Mouse (Mus musculus): ENCODE data around the gene Yy1.
A peak's percentile ranks its signal among the peaks of the same experiment; 100 is the strongest.

Yy1 gene

DNA sequence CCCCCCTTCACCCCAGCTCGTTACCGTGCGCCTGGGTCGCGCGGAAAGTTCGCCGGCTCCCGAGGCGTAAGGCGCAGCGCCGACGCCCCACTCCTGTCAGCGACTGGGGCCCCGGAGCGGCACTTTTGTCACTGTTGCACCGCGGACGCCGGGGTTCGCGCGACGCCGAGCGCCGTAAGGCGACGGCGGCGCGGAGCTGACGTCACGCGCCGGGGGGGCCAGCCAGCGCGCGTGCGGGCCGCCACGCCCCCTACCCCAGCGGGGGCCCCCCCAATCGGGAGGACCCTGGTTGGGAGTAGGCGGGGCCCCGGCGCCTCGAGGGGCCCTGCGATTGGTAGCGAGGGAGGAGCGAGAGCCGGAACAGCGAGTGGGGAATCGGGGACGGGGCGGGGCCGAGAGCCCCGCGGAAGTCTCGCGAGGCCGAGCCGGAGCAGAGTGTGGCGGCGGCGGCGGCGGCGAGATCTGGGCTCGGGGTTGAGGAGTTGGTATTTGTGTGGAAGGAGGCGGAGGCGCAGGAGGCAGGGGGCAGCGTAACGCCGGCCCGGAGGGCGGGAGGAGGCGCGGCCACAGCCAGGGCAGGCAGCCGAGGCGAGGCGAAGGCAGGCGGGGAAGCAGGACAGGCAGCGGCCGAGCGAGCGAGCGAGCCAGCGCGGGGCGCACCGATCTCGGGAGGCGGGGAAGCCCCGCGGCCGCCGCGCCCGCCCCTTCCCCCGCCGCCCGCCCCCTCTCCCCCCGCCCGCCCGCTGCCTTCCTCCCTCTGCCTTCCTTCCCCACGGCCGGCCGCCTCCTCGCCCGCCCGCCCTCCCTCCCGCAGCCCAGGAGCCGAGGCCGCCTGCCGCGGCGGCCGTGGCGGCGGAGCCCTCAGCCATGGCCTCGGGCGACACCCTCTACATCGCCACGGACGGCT is at the start of gene Yy1:
Gene Yy1, plus strand, starts transcription at position 428 of the 907 bp plus-strand sequence.
- peak; percentile 98 for DNase-seq

DNA sequence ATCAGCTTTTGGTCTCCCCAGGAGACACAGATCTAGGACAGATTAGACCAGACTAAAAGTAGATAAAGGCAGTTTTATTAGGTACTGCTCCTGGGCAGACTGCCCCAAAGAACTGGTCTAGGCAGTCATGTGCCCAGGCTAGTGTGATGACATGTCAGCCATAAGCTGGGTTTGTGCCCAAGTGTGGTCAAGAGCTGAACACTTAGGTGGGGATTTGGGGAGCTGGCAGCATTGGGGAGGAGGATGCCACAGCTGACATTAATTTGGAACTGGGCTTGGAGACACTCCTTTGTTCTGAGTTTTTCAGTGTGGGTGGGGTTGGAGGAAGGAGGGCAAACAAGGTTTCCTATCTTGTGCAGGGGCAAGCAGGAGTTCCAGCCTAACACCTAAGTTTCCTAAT is 46.8 kb upstream of the Yy1 start:
- no peak for DNase-seq

DNA sequence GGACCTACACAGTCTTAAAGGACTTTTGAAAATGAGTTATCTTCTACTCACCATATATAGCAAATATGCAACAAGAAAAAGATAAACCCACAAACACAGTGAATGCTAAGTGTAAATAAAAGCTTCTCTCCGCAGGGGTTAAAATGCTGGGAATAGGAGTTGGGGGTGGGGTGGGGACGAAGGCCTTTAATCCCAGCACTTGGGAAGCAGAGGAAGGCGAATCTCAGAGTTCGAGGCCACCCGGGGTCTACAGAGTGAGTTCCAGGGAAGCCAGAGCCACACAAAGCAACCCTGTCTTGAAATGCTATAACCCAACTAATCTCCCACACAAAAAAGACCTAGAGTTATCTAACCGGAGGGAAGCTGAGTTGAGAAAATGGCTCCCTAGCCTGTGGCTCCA is 43.8 kb upstream of the Yy1 start:
- no peak for DNase-seq

DNA sequence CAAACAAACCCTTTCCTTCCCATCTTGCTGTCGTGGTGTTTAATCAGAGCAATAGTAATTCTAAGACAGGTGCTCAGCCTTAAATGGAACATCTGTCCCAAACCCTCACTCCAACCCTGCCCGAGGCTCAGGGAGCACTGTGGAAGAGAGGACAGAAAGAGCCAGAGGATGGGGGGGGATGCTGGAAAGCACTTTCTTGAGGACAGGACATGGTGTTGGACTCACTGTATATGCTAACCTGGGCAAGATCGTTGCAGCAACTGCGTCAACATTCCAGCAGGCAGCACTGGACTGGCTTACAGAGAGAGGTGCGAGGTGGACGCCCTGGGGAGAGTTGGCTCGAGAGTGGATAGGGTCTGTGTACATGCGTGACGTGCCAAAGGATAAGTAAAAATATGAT is 43.3 kb upstream of the Yy1 start:
- no peak for DNase-seq

DNA sequence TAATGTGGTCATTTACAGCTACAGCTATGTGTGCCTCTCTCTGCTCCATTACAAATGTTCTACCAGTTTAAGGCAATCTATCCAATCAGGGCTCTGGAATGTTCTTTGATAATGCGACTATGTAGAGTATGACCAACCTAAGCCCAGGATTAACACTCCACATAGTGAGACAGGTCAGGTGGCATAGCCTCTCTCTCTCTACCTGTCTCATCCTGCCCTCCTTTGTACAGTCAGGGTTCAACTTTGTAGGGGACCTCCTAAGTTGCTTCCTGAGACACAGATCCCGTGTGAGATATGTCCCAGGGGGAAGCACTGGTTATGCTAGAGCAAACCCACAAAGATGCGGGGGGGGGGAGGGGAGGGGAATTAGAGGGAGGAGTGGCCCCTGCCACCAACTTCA is 42.5 kb upstream of the Yy1 start:
- no peak for DNase-seq

DNA sequence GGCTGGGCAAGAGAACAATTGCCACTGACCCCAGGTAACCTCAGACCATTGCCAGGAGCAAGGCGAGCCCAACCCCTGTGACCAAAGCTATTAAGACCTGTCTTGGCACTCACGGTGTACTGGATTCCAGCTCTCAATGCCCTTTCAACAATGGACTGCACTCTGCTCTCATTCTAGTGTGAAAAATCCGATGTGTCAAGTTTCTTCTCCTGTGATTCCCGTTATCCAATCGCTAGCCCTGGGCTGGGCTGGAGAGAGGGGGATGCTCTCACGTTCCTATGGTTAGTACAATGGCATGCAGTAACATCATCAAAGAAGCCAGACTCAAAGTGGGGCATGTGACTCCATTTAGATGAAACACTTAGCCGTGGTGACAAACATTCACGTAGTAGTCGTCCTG is 41.0 kb upstream of the Yy1 start:
- no peak for DNase-seq

DNA sequence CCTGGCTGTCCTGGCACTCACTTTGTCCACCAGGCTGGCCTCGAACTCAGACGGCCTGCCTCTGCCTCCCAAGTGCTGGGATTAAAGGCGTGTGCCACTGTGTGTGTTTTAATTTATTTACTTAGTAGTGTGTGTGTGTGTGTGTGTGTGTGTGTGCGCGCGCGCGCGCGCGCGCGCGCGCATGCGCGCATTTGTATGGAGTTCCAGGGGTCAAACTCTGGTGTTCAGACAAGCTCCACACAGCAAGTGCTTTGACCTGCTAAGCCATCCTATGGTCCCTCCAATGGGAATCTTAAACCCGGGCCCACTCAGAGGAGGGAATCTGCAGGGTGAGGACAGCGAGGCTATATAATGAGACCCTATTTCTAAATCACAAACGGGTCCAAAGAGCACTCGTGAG is 37.6 kb upstream of the Yy1 start:
- no peak for DNase-seq

DNA sequence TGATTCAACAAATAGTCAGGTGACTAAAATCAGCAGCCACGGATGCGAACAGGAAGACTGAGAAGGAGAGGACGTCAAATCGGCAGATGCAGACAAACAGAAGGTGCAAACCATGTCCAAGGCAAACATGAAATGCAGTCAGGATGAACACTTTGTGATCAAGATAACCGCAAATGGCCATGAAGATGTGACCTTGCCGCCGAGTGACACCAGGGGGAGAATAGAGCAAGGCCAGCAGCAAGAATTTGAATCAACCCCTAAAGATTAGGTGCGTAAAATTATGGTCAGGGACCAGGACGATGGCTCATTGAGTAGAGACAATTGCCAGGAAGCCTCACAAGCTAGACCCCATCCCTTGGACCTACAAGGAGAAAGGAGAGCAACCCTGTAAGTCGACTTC is 36.2 kb upstream of the Yy1 start:
- no peak for DNase-seq

DNA sequence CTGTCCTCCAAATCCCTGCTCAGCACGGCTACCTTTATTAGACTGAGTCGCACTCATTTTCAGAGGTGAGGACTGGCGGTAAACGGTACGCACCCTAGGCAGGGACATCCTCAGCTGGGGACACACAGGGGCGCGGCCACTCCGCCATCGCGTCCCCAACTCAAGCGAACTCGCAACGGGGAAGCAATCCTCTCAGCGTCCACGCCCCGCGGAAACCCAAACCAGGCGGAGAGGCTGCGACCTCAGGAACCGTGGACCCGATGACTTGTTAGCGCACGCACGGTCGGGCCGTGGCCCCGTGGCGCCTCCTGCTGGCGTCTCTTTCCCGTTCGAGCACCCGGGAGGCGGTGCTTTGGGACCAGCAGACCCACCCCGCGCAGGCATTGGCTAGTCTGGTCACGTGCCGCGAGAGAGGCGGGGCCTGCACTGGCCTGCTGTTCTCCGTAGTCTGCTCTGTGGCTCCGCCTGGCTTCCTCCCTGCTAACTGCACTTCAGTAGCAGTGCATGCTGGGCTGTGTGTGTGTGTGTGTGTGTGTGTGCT is 35.0 kb upstream of the Yy1 start:
- peak; percentile 95 to 96 for DNase-seq

DNA sequence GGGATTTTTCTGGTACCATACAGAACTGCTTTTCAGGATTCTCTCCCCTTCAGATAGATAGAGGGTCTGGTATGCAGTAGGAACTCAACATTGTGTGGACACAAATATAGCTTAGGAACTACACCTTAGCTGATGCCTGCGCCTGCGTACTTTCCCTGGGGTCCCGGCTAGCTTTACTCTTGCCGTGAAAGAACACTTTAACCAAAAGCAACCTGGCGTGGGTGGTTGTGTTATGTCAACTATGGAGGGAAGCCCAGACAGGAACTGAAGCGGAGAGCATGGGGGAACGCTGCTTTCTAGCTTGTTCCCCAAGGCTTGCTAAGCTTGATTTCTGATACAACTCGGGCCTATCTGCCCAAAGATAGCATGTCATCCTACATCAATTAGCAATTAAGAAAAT is 34.5 kb upstream of the Yy1 start:
- peak in 1 of 2 experiments; percentile 19 for DNase-seq

DNA sequence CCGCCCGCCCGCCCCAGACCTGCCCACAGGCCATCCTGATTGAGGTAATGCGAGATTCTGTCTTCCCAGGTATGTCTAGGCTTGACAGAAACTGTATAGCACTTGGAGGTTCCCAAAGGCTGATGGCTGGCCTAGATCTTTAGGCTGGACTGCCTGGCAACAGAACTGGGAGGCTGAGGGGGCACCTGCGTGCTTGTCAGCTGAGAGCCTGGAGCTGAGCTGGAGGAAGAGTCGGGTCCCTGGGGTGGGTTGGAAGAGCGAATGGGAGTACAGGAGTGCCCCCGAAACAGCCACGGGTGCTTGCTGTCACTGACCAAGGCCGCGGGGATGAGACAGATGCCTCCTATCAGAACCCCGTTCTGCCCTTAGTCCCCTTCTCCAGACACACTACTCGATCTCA is 34.1 kb upstream of the Yy1 start:
- no peak for DNase-seq

DNA sequence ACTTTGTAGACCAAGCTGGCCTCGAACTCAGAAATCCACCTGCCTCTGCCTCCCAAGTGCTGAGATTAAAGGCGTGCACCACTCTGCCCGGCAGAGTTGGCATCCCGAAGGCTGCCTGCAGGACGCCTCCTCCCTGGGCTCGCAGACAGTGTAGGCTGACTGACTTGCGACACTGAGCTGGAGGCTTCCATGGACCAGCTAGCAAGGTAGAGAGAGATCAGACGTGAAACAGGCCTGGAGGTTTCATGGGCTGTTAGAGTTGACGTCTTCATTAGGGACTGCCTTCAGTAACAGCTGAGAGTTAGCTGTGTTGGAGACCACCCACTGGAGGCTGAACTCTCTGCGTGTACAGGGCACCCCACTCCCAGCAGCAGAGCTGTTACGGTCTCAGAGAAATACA is 33.5 kb upstream of the Yy1 start:
- DNase-seq: no peak

DNA sequence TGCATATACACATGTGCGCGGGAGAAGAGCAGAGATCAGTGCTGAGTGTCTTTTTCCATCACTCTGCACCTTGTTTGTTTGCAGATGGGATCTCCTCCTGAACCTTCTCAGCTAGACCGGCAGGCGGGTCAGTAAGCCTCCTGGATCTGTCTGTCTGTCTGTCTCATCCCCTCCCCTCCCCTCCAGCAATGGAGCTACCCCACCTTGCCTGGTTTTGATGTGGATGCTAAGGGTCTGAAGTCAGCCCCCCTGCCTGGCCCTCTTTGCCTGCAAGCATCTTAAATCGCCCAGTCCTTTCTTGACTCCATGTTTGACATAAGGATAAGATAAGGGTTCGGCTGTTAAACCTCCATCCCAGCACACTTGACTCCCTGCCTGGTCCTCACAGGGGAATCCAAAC is 32.8 kb upstream of the Yy1 start:
- no peak for DNase-seq

DNA sequence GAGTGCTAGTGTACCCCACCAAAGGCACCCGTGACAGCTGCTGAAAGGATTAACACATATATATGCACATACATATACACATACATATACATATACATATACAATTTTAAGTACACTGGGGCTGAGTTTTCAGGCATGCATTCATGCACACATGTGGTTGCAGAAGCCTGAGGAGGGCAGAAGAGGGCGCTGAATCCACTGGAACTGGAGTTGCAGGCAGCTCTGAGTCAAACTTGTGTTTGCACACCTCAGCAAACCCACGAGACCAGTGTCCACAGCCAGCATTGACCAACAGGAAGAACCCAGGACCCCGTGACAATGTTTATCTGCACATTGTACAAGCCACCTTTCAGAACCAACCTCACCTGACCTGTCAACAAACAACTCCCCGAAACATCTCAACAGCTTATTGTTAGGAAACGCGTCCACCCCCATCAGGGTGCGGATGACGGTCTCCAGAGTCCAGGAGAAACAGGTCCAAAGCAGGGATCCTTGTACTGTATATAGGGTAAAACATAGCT is 32.2 kb upstream of the Yy1 start:
- peak in 1 of 2 experiments; percentile 45 for DNase-seq

DNA sequence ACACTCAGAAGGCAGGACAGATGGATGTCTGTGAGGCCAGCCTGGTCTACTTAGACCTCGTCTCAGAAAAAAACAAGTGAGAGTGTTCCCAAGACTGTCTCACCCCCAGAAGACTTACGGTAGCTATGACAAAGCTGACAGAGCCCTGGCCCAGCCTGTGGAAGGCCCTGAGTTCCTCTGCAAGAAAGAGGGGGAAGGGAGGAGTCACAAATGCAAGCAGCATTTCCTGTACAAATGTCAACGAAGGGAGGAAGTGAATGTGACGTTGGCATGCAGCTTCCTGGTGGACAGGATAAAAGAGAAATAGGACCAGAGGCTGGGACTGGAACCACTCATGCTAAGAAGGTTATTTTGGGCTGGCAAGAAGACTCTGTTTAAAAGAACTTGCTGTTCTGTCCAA is 31.6 kb upstream of the Yy1 start:
- peak in 1 of 2 experiments; percentile 74 for DNase-seq

DNA sequence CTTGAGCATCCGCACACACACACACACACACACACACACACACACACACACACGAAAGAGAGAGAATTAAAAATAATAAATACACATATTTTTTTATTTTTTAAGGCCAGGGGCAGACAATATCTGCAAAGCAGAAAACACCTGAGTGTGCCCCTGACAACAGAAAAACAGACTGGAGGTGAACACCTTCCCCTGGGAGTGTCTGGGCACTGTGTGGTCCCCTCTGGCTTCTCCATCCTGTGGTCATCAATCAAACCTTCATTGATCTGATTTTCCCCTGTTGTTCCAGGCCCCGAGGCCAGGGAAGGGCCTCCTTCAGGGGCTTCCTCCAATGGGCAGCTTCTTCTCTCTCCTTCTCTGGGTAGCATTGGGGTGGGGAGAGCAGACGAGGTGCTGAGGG is 31.1 kb upstream of the Yy1 start:
- DNase-seq: no peak

DNA sequence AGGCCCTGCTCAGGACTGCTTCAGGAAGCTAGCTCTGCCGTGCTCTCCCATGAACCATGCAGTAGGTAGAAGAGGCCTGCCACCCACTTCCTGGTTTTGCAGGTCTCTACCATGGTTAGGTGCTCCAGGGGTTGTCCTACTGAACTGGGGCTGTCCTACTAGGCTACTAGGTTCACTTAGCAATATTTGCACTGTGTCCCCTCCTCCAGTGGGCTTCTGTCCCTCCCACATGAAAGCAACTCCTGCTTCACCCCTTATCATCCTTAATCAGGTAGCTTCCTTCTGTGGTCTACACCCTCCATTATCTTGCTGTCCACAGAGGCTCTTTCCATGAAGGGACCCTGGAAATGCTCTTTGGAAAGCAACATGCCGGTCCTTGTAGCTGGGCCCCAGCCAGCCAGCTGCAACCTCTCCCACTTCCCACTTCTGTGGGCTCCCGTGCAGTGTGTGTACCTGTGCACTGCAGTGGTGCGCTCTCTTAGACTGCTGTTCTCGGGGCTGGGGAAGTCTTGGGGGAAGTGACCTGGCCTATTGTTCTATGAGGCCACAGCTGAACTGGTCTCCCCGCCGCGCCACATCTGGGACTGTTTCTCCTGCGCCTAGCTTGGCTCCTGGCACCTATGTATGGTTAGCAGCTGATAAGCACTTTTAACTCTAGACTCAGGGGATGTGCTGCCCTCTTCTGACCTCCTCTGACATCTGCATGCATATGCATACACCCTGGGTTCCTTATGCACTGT is 29.5 kb upstream of the Yy1 start:
- DNase-seq: peak in 1 of 2 experiments; percentile 65

DNA sequence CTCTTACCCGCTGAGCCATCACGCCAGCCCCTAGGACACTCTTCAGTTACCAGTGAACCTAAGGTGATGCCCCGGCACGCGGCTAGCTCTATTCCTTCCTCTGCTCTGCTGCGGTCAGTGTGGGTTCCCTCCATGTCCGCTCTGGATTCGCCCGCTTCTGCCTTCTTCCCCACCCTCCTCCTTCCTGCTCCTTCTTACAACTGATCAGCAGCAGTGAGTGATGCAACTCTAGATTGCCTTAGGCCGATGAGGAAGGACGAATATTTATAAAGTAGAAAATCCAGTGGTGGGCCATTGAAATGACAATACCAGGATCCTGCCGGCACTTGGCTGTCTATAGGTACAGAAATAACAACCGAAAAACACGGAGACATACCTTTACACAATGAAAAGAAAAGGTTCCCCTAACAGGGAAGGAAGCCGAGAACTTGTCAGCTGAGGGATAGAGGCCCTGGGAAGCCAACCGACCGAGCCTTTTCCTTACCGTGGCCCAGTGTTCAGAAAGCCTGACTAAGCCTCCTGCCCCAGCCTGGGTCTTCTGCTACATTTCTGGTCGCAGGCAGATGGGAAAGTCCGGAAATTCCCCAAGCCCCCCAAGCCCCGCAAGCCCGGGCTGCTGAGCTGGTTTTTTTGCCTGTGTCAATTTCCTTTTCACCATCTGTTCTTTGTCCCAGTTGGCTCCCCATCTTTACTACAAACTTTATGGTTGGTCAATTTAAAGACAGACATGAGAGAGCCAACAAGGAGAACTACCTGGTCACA is 27.7 kb upstream of the Yy1 start:
- DNase-seq: peak in 1 of 2 experiments; percentile 44

DNA sequence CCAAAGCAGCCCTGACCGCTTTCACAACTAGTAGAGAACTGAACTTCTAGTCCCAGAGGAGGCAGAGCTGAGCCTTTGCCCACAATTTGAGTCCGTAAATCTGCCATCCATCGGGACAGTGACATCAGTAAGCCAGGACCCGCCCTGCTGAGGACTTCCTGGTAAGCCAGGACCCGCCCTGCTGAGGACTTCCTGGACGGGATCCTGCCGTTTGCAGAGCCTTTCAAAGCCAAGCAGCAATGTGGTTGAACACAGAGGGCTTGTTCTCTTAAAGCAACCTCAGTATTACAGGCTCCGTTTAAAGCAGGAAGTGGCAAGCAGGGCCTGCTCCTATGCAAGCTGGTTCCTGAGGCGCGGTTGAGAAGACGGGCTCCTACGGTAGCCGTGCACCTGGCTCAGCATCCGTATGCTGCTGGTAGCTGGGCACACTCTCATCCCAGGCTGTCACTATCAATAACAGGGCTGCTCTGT is 27.0 kb upstream of the Yy1 start:
- DNase-seq: peak; percentile 74 to 83

DNA sequence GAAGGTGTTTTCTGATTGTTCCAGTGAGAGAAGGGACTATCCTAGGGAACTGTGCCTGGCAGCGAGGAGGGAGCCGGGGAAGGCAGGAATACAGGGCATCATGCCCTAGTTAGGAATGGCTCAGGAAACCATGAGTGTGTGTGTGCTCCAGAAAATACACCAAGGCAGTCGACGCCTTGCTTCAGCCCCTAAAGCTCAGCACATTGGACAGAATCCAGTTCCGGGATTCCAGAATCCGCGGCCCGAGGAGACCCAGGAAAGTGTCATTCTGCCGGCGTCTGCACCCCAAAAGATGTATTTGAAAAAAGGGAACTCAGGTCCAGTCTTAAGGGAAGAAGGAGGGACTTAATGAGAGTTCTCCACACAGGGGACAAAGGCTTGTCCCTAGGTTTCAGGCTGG is 26.5 kb upstream of the Yy1 start:
- DNase-seq: no peak

DNA sequence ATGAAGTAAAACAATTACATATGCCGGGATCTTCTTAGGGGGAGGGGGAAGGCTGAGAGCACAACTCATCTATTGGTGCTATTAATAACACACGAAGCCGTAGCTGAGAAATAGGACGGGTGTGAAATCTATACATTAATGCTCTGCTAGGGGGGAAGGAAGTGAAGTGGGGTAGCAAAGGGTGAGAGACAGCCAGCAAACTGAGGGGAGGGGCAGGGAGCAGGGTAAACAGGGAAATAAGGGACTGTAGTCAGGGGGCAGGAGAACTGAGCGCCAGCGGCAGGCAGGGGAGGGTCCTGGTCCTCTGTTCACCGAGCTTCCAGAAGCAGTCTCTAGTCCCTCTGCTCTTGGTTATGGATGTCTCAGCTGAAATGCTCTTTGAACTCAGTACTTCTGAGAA is 25.9 kb upstream of the Yy1 start:
- DNase-seq: peak in 1 of 2 experiments; percentile 22

DNA sequence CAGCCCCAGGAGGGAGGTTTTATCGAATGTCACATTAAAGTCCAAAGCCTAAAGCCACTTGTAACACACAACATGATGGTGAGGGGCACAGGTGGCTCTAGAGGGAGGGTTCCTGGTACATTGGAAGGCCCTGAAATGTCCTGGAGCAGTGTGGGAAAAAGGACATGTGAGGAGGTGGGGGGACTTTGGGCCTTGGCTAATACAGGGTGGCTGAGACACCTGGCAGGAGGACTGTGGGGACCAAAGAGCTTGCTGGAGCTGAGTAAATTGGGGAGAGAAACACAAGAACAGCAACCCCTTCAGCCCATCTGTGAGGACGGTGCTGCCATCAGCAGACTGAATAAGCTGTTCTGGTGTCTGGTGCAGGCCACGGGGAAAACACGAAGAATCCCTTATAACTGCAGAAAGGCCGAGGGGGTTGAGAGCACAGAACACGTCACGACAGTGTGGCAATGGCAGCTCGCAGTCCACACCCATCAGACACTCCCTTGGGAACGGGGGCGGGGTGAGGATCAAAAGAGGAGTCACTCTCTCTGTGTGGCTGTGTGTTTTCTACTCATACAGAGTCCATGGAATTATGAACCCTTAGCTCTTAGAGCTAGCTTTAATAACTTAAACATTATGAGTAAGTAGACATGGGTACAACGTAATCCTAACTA is 24.4 kb upstream of the Yy1 start:
- DNase-seq: no peak
